Mouse (Mus musculus): ENCODE measurements at regions not wholly inside any gene's neighbourhood (a gene's known extent, or its start where the extent isn't known, plus 50 kb on each side); places are given as distances from the start of the nearest gene placed in this dataset.

DNA sequence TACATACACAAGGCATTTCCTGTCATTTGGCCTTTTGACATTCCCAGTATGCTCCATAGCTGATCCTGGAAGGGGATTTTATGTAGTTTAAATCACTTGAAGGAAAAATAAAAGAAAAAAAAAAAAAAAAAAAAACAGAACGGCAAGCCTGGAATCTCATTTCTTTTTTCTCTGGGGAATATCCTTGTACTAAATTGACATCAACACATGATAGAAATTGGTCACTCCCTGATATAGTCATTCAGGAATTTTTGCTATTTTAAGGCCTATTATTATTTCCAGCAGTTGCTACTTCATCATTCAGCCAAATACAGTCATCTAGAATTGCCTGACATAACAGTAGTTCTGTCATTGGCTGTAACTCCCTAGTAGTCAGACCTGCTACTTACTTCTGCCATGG lies 538.8 kb upstream of the Zeb2 start:
- DNase-seq (ENCODE audit: extremely low read depth, low read depth, low spot score) = no peak

DNA sequence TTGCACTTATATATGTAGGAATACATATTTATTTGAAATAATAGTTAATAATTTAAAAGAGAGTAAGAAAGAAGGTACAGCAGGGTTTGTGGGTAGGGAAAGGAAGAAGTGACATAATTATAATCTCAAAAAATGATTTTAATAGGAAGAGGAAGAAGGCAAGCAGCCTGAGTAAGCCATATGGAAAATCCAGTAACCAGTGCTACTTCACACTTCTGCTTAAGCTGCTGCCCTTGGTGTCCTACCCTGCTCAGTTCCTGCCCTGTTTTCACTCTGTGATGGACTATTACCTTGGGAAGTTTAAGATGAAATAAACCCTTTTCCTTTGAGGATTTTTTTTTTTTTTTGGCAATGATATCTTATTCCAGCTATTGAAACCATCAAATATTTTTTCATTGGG lies 537.5 kb upstream of the Zeb2 start:
- DNase-seq (ENCODE audit: extremely low read depth, low read depth, low spot score) = no peak

GRCm38 (mm10) chr2:45652977-45653376 lies 535.8 kb upstream of the Zeb2 start:
- no peak for DNase-seq (ENCODE audit: extremely low read depth, low read depth, low spot score)

DNA sequence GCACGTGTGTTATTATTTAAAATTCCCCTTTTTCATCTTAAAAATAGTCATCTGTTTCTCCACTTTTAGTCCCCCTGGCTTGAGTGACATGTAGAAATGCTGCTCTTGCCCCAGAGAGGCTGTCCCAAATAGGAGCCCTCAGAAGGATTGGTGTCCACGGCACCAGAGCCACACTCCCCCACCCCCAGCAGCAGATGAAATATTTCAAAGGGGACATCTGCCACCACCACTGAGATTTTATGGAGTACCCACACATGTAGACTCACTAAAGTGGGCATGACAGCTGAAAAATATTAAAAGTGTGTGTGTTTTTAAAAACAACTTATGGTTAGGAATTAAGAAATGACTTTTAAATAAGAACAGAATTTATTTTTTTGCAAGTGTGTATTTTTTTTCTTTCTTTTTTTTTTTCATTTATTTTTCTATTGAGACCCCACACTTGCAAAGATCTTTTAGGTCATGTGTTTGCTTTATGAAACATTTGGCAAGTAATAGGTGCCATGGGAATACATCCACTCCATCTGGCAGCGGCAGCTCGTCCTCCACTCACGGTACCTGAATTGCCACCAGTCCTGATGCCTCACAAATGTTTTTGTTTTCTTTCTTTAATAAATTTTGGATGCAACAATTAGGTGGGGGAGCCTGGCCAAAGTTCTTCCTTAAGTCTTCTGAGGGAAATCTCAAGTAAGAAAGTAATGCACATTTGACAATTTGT lies 533.2 kb upstream of the Zeb2 start:
- DNase-seq (ENCODE audit: extremely low read depth, low read depth, low spot score) = no peak

DNA sequence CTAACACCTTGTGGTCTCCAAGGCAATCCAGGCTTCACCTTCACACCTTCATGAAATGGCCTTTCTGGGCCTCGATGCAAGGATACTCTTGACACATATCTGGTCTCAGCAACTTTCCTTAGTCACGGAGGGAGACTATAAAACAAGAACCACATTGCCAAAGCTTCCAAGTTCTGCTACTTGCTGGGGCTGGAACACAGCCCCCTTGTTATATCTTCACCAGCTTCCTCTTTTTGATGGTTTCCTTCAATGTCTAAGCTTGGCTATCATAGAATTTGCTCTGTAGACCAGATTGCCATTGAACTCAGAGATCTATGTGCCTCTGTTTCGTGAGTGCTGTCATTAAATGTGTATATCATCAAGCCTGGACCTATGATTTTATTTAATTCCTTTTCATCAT lies 530.7 kb upstream of the Zeb2 start:
- no peak for DNase-seq (ENCODE audit: extremely low read depth, low read depth, low spot score)

DNA sequence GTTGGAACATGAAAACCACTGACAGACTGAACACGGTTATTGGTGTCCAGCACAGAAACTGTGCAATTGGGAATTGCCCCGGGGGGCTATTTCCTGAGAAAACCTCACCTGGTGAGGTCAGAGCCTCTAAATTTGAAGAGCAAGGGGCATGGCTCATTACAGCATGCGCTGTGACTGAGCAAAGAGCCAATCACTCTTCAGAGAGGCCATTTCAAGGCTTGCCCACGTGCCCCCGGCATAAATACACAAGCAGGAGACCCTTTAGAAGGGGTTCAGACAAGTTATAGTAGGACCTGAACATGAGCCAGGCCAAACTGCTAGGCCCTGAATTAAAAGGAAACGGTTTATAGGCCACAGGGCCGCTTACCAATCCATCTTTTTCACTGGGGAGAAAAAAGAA lies 512.9 kb upstream of the Zeb2 start:
- DNase-seq (ENCODE audit: extremely low read depth, low read depth, low spot score) = no peak

- no peak for DNase-seq (ENCODE audit: extremely low read depth, low read depth, low spot score)
Observed at GRCm38 (mm10) chr2:45629616-45630015, 512.4 kb upstream of the Zeb2 start.

DNA sequence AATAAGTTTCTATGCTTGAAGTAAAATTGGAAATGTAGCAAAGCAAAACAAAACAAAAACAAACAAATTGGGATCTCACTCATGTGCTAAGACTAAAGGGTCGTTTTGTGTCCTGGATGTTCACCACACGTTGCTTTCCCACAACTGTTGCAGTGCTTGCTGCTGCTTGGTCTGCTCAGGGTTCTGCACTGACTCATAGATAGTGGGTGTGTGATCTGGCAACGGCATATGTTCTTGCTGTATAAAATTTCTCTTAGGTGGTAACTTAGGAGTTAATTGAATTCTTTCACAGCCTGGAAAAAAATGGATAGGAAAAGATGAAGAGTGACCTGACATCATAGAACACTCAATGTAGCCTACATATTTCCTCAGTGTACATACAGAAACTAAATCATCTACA lies 505.9 kb upstream of the Zeb2 start:
- no peak for DNase-seq (ENCODE audit: extremely low read depth, low read depth, low spot score)

GRCm38 (mm10) chr2:45608926-45609325 lies 491.7 kb upstream of the Zeb2 start:
- no peak for DNase-seq (ENCODE audit: extremely low read depth, low read depth, low spot score)

- no peak for DNase-seq (ENCODE audit: extremely low read depth, low read depth, low spot score)
Observed at GRCm38 (mm10) chr2:45607393-45607792, 490.2 kb upstream of the Zeb2 start.

GRCm38 (mm10) chr2:45601332-45601900 lies 484.2 kb upstream of the Zeb2 start:
- no peak for DNase-seq (ENCODE audit: extremely low read depth, low read depth, low spot score)

- peak; percentile 28 for DNase-seq (ENCODE audit: extremely low read depth, low read depth, low spot score)
Observed at GRCm38 (mm10) chr2:45593765-45594164, 476.6 kb upstream of the Zeb2 start.

DNA sequence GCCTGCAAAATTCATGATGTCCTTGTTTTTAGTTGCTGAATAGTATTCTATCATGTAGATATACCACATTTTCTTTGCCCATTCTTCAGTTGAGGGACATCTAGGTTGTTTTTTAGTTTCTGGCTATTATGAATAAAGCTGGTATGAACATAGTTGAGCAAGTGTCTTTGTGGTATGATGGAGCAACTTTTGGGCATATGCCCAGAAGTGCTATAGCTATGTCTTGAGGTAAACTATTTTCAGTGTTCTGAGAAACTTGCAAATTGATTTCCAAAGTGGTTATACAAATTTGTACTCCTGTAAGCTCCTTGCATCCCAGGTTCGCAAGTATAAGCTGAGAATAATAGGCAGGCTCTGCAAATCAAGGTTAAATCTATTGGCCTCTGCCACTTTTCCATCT lies 473.8 kb upstream of the Zeb2 start:
- DNase-seq (ENCODE audit: extremely low read depth, low read depth, low spot score) = peak; percentile 52

- DNase-seq (ENCODE audit: extremely low read depth, low read depth, low spot score) = no peak
Observed at GRCm38 (mm10) chr2:45588248-45588647, 471.1 kb upstream of the Zeb2 start.

DNA sequence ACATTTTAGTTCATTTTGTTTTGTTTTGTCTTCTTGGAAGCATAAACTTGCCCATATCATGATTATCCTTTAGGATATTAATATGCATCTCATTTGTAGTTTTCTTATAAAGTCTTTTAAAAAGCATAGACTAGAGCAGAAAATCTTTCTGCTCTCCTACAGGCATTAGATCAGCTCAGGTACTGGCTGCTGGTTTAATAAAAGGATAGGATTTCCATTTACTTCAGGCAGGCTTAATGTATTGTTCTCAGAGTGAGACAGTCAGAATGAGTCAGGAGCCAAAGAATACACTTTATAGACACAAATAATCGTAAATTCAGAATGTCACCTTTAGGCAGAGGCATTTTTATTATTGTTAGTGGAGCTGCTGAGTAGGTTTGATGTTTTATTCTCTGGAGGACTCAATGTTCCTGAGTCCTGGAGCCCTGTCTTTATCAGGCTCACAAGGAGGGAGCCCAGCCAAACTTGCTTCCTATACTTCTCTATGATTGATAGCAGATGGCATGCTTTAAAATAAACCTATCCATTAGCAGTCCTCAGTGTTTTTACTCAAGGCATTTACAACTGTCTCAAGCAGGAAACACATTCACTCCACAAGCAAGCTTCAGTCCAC lies 469.5 kb upstream of the Zeb2 start:
- DNase-seq (ENCODE audit: extremely low read depth, low read depth, low spot score) = peak; percentile 59

- no peak for DNase-seq (ENCODE audit: extremely low read depth, low read depth, low spot score)
Observed at GRCm38 (mm10) chr2:45581549-45581925, 464.3 kb upstream of the Zeb2 start.

DNA sequence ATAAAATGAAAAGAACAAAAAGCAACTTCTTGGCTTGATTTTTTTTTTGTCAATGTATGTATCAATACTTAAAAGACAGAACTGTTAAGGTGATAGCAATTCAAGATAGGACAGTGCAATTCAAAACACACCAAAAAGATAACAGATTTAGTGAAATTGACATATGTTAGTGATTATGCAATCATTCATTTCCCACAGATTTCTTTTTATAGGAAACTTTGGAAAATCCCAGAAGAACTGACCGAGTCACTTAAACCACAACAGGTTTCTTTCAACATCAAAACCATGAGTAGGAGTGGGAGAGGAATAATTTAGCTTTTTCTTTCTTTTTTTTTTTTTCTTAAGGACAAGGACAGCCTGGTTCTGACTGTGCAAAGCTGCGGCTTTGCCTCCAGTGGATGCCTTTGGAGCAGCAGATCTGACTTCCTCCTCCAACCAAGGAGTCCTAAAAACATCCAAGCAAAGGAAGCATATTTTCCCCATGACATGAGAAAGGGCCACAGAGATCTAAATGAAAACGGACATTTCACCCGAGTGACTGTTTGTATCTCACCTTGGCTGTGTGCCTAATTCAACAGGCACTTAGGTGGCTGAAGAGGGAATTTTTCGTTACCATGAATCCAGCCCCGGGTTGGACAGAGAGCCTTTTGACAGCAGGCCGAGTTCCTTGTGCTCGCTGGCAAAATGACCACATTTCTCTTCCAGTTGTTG lies 463.8 kb upstream of the Zeb2 start:
- DNase-seq (ENCODE audit: extremely low read depth, low read depth, low spot score) = no peak

DNA sequence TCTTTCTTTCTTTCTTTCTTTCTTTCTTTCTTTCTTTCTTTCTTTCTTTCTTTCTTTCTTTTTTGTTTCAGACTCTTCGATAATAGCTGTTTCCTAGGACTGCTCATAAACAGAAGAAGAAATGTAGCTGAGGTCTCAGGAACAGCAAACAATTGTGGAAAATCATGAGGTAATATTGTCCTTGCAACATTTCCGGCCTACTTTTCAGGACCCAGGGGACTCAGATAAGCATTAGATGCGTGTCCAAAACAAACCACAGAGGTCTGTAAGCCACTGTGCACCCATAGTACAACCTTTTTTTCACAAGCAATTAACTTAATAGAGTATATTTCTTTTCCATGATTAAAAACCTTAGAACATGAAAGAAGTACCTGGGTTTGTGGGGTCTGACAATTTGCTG lies 455.7 kb upstream of the Zeb2 start:
- no peak for DNase-seq (ENCODE audit: extremely low read depth, low read depth, low spot score)

DNA sequence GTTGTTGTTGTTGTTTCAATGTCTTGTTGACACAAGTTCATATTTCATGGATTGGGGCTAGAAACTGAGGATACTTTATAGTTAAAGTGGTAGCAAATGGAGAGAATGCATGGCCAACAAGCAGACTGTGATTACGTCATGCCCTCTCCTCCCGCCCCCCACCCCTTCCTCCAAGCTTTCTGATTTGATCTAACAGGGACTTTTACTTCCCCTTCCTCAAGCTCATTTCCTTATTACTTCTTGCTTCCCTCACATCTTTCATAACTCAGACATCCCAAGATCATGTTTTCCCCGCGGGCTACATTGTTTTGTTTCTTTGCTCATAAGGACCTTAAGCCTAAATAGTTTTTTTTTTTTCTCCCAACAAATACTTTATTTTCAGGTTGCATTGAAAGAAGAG lies 437.5 kb upstream of the Zeb2 start:
- DNase-seq (ENCODE audit: extremely low read depth, low read depth, low spot score) = no peak

DNA sequence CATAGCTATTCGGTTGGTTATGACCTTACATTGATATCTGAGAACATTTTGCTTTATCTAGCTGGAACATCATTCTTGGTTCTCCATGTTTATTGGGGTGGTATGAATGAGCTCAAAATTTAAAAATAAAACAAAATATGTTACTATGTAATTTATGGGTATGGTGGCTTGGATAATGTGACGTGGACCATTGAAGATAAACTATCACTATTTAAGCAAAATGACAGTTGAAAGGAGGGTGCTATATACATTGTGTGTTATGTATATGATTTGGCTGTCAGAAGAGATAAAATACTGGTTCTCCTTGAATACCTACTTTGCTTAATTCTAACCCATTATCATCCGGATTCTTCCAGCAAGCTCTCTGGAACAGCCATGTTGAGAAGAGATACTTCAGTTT lies 424.2 kb upstream of the Zeb2 start:
- DNase-seq (ENCODE audit: extremely low read depth, low read depth, low spot score) = no peak

DNA sequence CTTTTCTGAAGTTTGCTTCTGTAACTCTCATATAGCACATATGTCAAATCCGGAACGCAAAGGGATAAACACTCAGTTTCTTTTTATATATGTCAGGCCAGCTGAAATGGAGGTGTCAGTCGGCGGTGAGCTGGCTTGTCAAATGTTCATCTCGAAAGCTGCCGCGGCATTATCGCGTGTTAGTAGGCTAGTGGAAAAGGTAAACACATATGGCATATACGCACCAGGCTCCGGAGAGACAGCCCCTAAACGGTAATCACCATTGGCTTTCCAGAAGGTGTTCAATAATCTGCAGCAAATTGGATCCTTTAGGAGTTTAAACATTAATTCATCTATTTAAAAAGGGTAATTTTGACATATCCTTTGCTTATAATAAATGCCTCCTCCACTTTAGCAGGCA lies 421.8 kb upstream of the Zeb2 start:
- DNase-seq (ENCODE audit: extremely low read depth, low read depth, low spot score) = no peak

- no peak for DNase-seq (ENCODE audit: extremely low read depth, low read depth, low spot score)
Observed at GRCm38 (mm10) chr2:45537722-45538121, 420.5 kb upstream of the Zeb2 start.

Data from fat pad, adult 2 months (tissue).